In genomic region chrX:56730828-56731305, GRCm38 (mm10) we compare ENCODE assay signal across 8 mouse cellular contexts. TPM values are rescaled to one million over a fixed set of nuclear protein-coding genes. Genes with fewer than 3 reads are reported as not detected.
DNase-seq lines count a peak whose midpoint lies in the region; ATAC-seq and TF ChIP-seq lines count a peak whose summit lies in the region.

No protein-coding gene starts in this region.

- WGBS in heart, embryonic 13.5 days, result 15% methylated on average over 10 of the region's 10 CpGs
- 23% methylated on average over 10 of the region's 10 CpGs for WGBS in forebrain, embryonic 10.5 days
- WGBS in liver, embryonic 12.5 days (ENCODE audit: insufficient replicate concordance), result 21% methylated on average over 10 of the region's 10 CpGs

- H3K27me3 ChIP-seq in heart, embryonic 13.5 days (replicated peaks), result no peaks in the 10 kb centered on the region; the same call in 1 of the 2 replicates
- H3K27me3 ChIP-seq in E14TG2a.4 (ENCODE audit: insufficient read depth, low read length), result 0 out of 2 replicates have a peak, but pooled peaks cover 4% of the 10 kb centered on the region
- H3K27me3 ChIP-seq in forebrain, embryonic 10.5 days (ENCODE audit: poor library complexity, severe bottlenecking), result no peaks in the 10 kb centered on the region
- peaks cover 39% of the 10 kb centered on the region for H3K27me3 ChIP-seq in liver, embryonic 12.5 days (replicated peaks)

- DNase-seq in heart, adult 9 months (ENCODE audit: low spot score in 2 of 2), result no peak
- no peak for DNase-seq in forebrain, embryonic 10.5 days (ENCODE audit: extremely low spot score, low spot score)
- no peak for DNase-seq in spleen, adult 18-20 months
- no peak for DNase-seq in right cerebral cortex, postnatal 25 days
- no peak for DNase-seq in adipocyte (ENCODE audit: low spot score)

- no peak for TF ChIP-seq CTCF in E14TG2a.4 (conservative IDR thresholded peaks at IDR 0.05; ENCODE audit: low read length)

- no peaks in the 10 kb centered on the region for H3K9me3 ChIP-seq in heart, embryonic 13.5 days
- H3K9me3 ChIP-seq in E14TG2a.4 (ENCODE audit: low read length), result no peaks in the 10 kb centered on the region
- H3K9me3 ChIP-seq in forebrain, embryonic 10.5 days, result no peaks in the 10 kb centered on the region
- H3K9me3 ChIP-seq in liver, embryonic 12.5 days (replicated peaks), result no peaks in the 10 kb centered on the region

- H3K9ac ChIP-seq in heart, embryonic 13.5 days, result peak overlapping the region; percentile 88
- peak overlapping the region; percentile 69 for H3K9ac ChIP-seq in liver, embryonic 12.5 days

- H3K4me1 ChIP-seq in heart, embryonic 13.5 days, result peaks cover 22% of the 10 kb centered on the region
- peaks cover 28% of the 10 kb centered on the region for H3K4me1 ChIP-seq in E14TG2a.4 (replicated peaks; ENCODE audit: low read depth, low read length)
- peaks cover 35% of the 10 kb centered on the region for H3K4me1 ChIP-seq in forebrain, embryonic 10.5 days
- peaks cover 33% of the 10 kb centered on the region for H3K4me1 ChIP-seq in liver, embryonic 12.5 days

- H3K4me3 ChIP-seq in heart, embryonic 13.5 days, result peak overlapping the region; percentile 68
- H3K4me3 ChIP-seq in E14TG2a.4 (replicated peaks; ENCODE audit: low read length), result peak overlapping the region; percentile 74
- H3K4me3 ChIP-seq in forebrain, embryonic 10.5 days, result peak overlapping the region; percentile 69
- peak overlapping the region; percentile 60 for H3K4me3 ChIP-seq in liver, embryonic 12.5 days

- peak overlapping the region; percentile 66 for H3K4me2 ChIP-seq in heart, embryonic 13.5 days
- H3K4me2 ChIP-seq in liver, embryonic 12.5 days, result peak overlapping the region; percentile 85

- no peaks in the 10 kb centered on the region for H3K36me3 ChIP-seq in heart, embryonic 13.5 days
- no peaks in the 10 kb centered on the region for H3K36me3 ChIP-seq in E14TG2a.4 (ENCODE audit: insufficient read depth, low read length)
- H3K36me3 ChIP-seq in forebrain, embryonic 10.5 days (replicated peaks), result no peaks in the 10 kb centered on the region
- no peaks in the 10 kb centered on the region for H3K36me3 ChIP-seq in liver, embryonic 12.5 days

- ATAC-seq in heart, embryonic 13.5 days (ENCODE audit: extremely low read depth, insufficient number of reproducible peaks, low FRiP score, low TSS enrichment), result no peak
- no peak; the same call in 1 of the 2 replicates for ATAC-seq in liver, embryonic 12.5 days

- peak overlapping the region; percentile 81 for H3K27ac ChIP-seq in heart, embryonic 13.5 days (replicated peaks)
- H3K27ac ChIP-seq in forebrain, embryonic 10.5 days, result peak overlapping the region; percentile 92
- 0 out of 2 replicates have a peak overlapping the region, but pooled peaks have one; percentile 48 for H3K27ac ChIP-seq in liver, embryonic 12.5 days

RNA-seq across cellular contexts. Expression of gene Fhl1, which starts 0.7 kb away (rescaled TPM):
- polyA plus RNA-seq in heart, embryonic 13.5 days (2015; fragmentation: Nextera tagmentation; extraction: Ambion mirVana), result 156 and 174 TPM in 2 replicates
- polyA plus RNA-seq in forebrain, embryonic 10.5 days (2016; fragmentation: Nextera tagmentation; extraction: Ambion mirVana), result 81.2 and 88.9 TPM in 2 replicates
- polyA plus RNA-seq in liver, embryonic 12.5 days (2016; fragmentation: Nextera tagmentation; extraction: Ambion mirVana), result 12.4 and 13.5 TPM in 2 replicates
